ENCODE assay signal across 9 mouse cellular contexts in genomic region chr8:86028646-86029312, GRCm38 (mm10).
A peak's percentile ranks its signal among the peaks of the same experiment; 100 is the strongest.
DNase-seq lines count a peak whose midpoint lies in the region; ATAC-seq lines count a peak whose summit lies in the region.
"Had no signal": no experiment of that assay in that cellular context is flagged by ENCODE, and none has a peak within 500 bp of the region (broad histone marks: within the 10 kb centered on the region; RNA-seq: fewer than 3 reads in every experiment).

No protein-coding gene starts in this region.

- H3K27me3 ChIP-seq in forebrain, embryonic 16.5 days (replicated peaks; ENCODE audit: control insufficient read depth, insufficient read depth, low read length), result no peaks in the 10 kb centered on the region
- H3K27me3 ChIP-seq in forebrain, embryonic 11.5 days (ENCODE audit: control insufficient read depth, insufficient read depth, low read length), result no peaks in the 10 kb centered on the region

- no peak for DNase-seq in forebrain, embryonic 11.5 days (ENCODE audit: low spot score)
- DNase-seq in cerebellum, adult 11 months, result peak; percentile 76
- DNase-seq in frontal cortex, postnatal 36 days (ENCODE audit: low spot score in 2 of 2), result peak; percentile 53 to 74
- peak; percentile 41 to 89 for DNase-seq in left cerebral cortex, postnatal 25 days (ENCODE audit: low spot score in 2 of 2)
- DNase-seq in adrenal gland, postnatal 36 days, result no peak
- DNase-seq in adrenal gland, postnatal 4 days (ENCODE audit: low spot score in 2 of 2), result no peak
- no peak for DNase-seq in lung, postnatal 4 days
- DNase-seq: kidney, adult 18-20 months had no signal

- intact Hi-C loops in left cerebral cortex, postnatal 25 days (cut with DNase I), result loop anchor here (5.0 kb wide), 1 partner anchor 164 kb away; no protein-coding TSS in a partner anchor

- no peaks in the 10 kb centered on the region for H3K9me3 ChIP-seq in forebrain, embryonic 16.5 days (ENCODE audit: control insufficient read depth, low read length)
- H3K9me3 ChIP-seq in forebrain, embryonic 11.5 days (ENCODE audit: control insufficient read depth, low read length), result no peaks in the 10 kb centered on the region

- ATAC-seq in forebrain, embryonic 16.5 days, result peak; percentile 67
- no peak for ATAC-seq in forebrain, embryonic 11.5 days (replicated peaks; ENCODE audit: low FRiP score)

- H3K4me2 ChIP-seq in forebrain, embryonic 16.5 days (ENCODE audit: low read length), result no peak overlapping the region
- H3K4me2 ChIP-seq in forebrain, embryonic 11.5 days (ENCODE audit: low read depth, low read length, severe bottlenecking), result no peak overlapping the region

- H3K9ac ChIP-seq in forebrain, embryonic 16.5 days (replicated peaks; ENCODE audit: low read depth, low read length), result no peak overlapping the region
- H3K9ac ChIP-seq in forebrain, embryonic 11.5 days (ENCODE audit: low read length), result no peak overlapping the region

- no peaks in the 10 kb centered on the region; the same call in 1 of the 2 replicates for H3K36me3 ChIP-seq in forebrain, embryonic 16.5 days (ENCODE audit: control insufficient read depth, insufficient read depth)
- H3K36me3 ChIP-seq in forebrain, embryonic 11.5 days (ENCODE audit: control insufficient read depth, insufficient read depth, low read length), result no peaks in the 10 kb centered on the region

- 62% methylated on average over 6 of the region's 6 CpGs for WGBS in forebrain, embryonic 16.5 days
- 87% methylated on average over 6 of the region's 6 CpGs for WGBS in forebrain, embryonic 11.5 days

- H3K4me3 ChIP-seq in forebrain, embryonic 16.5 days (replicated peaks; ENCODE audit: low read length), result no peak overlapping the region
- H3K4me3 ChIP-seq in forebrain, embryonic 11.5 days (ENCODE audit: low read depth, low read length), result no peak overlapping the region

- H3K4me1 ChIP-seq in forebrain, embryonic 16.5 days (replicated peaks; ENCODE audit: control insufficient read depth, insufficient read depth, low read length), result no peaks in the 10 kb centered on the region
- no peaks in the 10 kb centered on the region for H3K4me1 ChIP-seq in forebrain, embryonic 11.5 days (replicated peaks; ENCODE audit: control insufficient read depth, insufficient read depth, low read length)

- peak overlapping the region; percentile 76 for H3K27ac ChIP-seq in forebrain, embryonic 16.5 days (ENCODE audit: low read length)
- no peak overlapping the region for H3K27ac ChIP-seq in forebrain, embryonic 11.5 days (ENCODE audit: low read depth, low read length)

Comparison
In these comparisons a context has a peak if more than half of its experiments do, and no peak if none do; other contexts are left out.
1. DNase-seq: peak in cerebellum, adult 11 months (single experiment), frontal cortex, postnatal 36 days (2 of 2) and left cerebral cortex, postnatal 25 days (2 of 2); none in forebrain, embryonic 11.5 days (single experiment), adrenal gland, postnatal 36 days (0 of 2), adrenal gland, postnatal 4 days (0 of 2) and lung, postnatal 4 days (0 of 2).